Mouse (Mus musculus) adrenal gland, adult (tissue): ENCODE measurements around the gene Agbl1.
"Not testable (repeated sequence)": the region's sequence is repeated elsewhere in the genome, so short reads cannot be mapped to it uniquely, and the experiment has no call there.

Source experiments
- DNase-seq, 2 experiments: peaks; one replicate each; pipeline ENCODE4 v3.0.0; 2022 to 2023; ENCODE audit warnings: low spot score in 1 of 2; ENCODE audit not compliant: inconsistent age in 2 of 2

Gene Agbl1

GRCm38 (mm10) chr7:76560564-76561258, 331.0 kb downstream of the Agbl1 start:
- no peak for DNase-seq

- no peak for DNase-seq
These were observed 332.8 kb downstream of the Agbl1 start for GRCm38 (mm10) chr7:76562506-76562905.

DNA sequence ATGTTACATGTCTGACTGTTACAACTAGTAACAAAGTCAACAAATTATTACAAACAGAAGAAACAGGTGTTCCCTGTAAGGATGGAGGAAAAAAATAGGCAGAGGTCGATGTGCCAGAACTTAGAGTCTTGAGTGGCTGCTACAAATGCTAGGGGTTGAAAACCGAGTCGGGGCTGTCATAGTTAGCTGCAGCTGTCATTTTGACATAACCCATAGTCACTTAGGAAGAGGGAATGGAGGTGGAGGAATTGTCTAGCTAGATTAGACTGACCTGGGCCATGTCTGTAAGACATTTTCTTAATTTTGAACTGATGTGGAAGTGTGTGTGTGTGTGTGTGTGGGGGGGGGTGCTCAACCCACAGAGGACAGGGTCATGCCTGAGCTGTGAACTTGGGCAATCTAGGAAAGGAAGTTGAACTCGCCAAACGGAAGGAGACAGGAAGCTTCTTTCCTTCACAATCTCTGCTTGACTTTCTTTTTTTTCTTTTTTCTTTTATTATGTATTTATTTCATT, 364.9 kb downstream of the Agbl1 start:
- no peak for DNase-seq

GRCm38 (mm10) chr7:76597812-76598211, 368.1 kb downstream of the Agbl1 start:
- DNase-seq, result no peak

GRCm38 (mm10) chr7:76600050-76600690, 370.5 kb downstream of the Agbl1 start:
- DNase-seq, result no peak

DNA sequence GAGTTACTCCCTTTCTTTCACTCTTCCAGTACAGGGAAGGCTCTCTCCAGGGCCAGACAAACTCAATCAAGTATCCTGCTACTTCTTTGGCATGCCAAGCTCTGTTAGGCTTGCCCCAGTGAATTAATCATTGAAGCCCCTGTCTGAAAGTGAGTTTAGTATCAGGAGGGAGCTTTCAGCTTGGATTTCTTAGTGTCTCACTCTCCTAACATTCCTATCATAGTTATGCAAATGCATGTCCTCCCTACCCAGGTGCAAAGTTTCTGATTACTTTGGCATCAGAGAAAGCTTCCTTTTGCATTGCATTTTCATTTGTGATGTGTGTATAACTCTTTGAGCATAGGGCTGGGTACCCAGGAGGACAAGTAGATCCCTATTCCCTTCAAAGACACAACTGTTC, 399.8 kb downstream of the Agbl1 start:
- no peak for DNase-seq

- no peak for DNase-seq
These were observed 421.3 kb downstream of the Agbl1 start for GRCm38 (mm10) chr7:76650984-76651383.

- DNase-seq, result no peak
These were observed 431.4 kb downstream of the Agbl1 start for GRCm38 (mm10) chr7:76661072-76661471.

GRCm38 (mm10) chr7:76674856-76675255, 445.2 kb downstream of the Agbl1 start:
- no peak for DNase-seq

GRCm38 (mm10) chr7:76701224-76701623, 471.5 kb downstream of the Agbl1 start:
- no peak for DNase-seq

DNA sequence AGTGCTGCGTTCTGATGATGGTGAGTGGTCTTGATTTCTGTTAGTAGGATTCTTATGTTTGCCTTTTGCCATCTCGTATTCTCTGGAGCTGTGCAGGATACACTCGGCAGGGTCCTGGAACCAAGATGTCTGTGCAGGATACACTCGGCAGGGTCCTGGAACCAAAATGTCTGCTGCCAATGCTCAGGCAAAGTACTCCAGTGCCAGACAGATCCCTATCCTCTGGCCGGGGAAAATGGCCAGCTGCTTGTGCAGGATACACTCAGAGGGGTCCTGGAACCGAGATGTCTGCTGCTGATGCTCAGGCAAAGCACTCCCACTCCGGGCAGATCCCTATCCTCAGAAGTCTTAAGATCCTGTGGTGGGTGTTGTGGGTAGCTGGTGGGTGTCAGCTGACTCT, 502.5 kb downstream of the Agbl1 start:
- not testable (repeated sequence) for DNase-seq

DNA sequence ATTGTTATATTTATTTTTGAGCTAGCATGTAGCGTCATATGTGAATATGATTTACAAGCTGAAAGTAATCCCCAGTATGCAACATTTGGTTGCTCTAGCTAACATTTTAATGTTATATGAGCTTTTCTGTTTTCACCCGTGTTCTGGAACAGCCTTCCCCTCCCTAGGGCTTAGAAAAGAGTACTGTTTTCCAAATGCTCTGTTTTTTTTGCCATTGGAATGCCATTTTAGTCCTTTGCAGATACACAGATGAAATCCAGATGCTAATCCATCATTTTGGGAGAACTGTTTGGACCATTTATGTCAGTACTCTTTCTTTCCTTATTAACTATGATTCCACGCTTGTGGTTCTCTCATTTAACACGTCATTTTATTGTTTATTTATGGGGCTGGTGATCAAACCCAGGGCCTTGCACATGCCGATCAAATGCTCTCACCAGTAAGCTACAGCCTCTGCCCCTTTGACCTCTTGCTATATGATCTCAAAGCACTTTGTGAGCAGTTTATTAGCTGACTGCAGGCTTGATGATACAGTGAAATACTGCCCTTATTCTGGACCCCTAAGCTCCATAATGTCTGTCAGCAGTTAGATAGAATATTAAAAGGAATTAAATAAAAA, 547.7 kb downstream of the Agbl1 start:
- DNase-seq, result peak in 1 of 2 experiments; percentile 21

GRCm38 (mm10) chr7:76780446-76780845, 550.8 kb downstream of the Agbl1 start:
- no peak for DNase-seq

DNA sequence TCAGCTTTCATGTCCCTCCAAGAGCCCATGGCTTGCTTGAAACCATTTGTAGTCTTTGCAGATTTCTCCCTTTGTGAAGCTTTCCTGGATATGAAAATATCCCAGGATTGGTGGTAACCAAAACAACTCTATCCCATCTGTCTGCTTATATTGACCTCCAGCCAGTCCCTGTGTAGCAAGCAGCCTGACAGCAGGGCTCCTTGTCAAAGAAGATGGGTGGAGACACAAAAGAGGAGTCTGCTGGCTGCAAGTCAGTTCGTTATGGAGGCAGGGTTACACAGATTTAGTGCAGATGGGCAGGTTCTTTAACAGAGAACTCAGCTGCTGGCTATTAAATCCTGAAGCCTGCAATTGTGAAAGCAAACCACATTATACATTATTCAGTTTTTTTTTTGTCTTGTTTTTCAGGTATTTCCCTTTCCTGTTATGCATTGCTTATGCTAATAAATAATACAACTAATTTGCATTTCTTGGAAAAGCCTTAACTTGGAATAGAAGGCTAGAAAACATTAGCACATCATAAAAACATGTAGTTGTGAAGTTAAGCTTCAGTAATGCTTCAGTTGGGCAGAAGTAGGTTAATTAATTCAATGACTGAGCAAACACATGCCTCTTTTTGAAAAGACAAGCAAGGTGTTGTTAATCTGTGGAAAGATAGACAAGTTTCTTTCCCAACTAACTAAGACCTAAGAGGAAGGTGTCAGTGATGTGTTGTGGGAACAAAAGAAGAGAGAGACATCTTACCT, 559.0 kb downstream of the Agbl1 start:
- DNase-seq, result no peak

- no peak for DNase-seq
These were observed 560.4 kb downstream of the Agbl1 start for GRCm38 (mm10) chr7:76790041-76790440.

DNA sequence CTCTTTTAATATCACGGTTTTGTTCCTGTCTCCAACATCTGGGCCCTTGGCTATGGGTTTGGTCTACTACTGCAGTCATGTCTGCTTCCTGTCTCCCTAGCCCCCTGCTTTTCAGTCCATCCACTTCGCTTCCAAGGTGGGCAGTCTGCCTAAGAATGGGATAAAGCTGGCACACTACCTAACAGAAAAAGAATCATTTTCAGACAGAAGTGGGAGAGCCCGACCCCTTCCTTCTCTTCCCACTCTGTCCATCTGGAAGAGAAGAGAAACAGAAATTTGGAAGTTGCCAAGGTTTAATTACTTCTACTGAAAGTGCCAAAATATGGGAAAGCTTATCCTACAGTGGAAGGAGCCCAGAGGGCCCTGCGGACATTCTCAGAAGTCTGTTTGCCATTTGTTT, 561.6 kb downstream of the Agbl1 start:
- no peak for DNase-seq

DNA sequence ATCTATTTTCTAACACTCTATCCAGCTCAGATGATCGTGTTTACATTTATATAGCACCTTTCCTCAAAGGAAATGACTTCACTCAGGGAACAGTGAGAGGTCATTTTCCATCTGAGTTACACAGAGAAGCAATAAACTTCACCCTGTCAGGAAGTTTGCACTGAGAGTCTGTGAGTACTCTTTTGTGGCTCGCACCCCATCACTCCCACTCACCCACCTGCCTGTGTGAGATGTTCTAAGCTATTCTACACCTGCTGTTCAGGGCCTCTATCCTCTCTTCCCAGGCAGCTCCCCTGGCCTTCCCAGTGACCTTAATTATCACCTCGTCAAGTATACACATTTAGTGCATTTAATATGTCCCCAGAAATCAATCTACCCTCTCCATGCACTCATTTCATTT, 580.3 kb downstream of the Agbl1 start:
- DNase-seq, result no peak

DNA sequence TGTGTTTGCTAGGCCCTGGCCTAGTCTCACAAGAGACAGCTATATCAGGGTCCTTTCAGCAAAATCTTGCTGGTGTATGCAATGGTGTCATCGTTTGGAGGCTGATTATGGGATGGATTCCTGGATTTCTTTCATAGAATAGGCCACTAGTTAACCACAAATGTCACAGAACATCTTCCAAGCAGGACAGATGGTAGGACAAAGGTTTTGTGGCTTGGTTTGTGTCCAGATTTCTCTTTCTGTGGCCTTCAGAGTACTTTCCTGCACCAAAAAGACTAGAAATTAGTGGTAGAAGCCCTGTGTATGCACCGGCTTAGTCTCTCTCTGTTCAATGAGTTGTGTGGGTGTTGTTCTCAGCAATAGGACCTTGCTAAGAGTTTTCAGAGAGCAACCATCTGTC, 590.9 kb downstream of the Agbl1 start:
- DNase-seq, result no peak

DNA sequence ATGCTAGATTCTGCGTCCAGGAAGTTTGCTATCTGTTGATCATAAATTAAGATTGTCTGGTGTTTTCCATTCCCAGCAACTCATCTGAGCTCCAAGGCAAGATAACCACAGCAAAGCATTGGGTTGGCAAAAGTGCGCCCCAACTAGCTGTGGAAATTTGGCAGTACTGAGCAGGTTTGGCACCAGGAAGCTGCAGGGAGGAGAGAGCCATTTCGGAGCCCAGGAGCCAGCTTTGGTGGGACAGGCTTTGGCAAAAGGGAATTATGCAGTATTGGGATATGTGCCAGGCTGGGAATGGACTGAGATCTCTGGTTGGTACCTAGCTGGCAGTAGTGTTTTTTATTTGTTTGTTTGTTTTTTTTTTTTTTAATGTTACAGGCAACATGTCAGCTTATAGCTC, 612.5 kb downstream of the Agbl1 start:
- DNase-seq, result no peak

GRCm38 (mm10) chr7:76889416-76890209, 659.9 kb downstream of the Agbl1 start:
- no peak for DNase-seq

DNA sequence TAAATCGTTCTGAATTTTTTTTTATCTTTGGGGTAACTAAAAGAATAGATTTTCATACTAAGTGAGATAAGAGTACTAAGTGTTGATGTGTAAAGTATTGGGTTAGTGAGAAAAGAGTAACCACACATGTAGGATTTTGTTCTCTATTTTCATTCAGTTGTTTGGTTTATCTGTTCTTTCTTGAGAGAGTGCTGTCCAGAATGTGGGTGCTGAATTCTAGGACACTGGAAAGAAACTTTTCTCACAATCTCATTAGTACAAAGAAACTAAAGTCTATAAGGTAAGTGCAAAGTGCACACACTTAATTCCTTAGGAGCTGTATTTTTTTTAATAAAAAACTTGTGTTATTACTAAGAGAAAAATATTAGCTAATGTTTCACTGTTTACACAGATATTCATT, 674.4 kb downstream of the Agbl1 start:
- no peak for DNase-seq
